Mouse (Mus musculus): ENCODE measurements around the gene Adcy1. TPM values are rescaled to one million over a fixed set of nuclear protein-coding genes. Genes with fewer than 3 reads are reported as not detected.

Gene Adcy1
- polyA plus RNA-seq, 1 experiment = 2.3 TPM

- WGBS = 89% methylated on average over 9 of the region's 9 CpGs
- H3K4me3 ChIP-seq (ENCODE audit: control insufficient read depth, insufficient read depth, low read length) = no peak overlapping the region
- H3K27me3 ChIP-seq (ENCODE audit: control insufficient read depth, insufficient read depth, low read length) = no peaks in the 10 kb centered on the region
- H3K4me1 ChIP-seq (replicated peaks; ENCODE audit: control insufficient read depth, insufficient read depth, low read length) = no peaks in the 10 kb centered on the region
- no peak for TF ChIP-seq CTCF (IDR thresholded peaks at IDR 0.05; ENCODE audit: borderline replicate concordance, control insufficient read depth, extremely low read depth, insufficient read depth, low read length, poor library complexity)
- no peak for TF ChIP-seq POLR2A (IDR thresholded peaks at IDR 0.05; ENCODE audit: control insufficient read depth, extremely low read depth, insufficient read depth, low read length, poor library complexity)
- no peaks in the 10 kb centered on the region for H3K36me3 ChIP-seq (ENCODE audit: control insufficient read depth, insufficient read depth, low read length)
- no peak overlapping the region for H3K27ac ChIP-seq (ENCODE audit: control insufficient read depth, insufficient read depth, low read length)
- no peak for DNase-seq
Observed at GRCm38 (mm10) chr11:7114312-7114711, 51.0 kb downstream of the Adcy1 start.

GRCm38 (mm10) chr11:7116647-7117046 lies 53.4 kb downstream of the Adcy1 start:
- H3K27ac ChIP-seq (ENCODE audit: control insufficient read depth, insufficient read depth, low read length) = no peak overlapping the region
- no peaks in the 10 kb centered on the region for H3K27me3 ChIP-seq (ENCODE audit: control insufficient read depth, insufficient read depth, low read length)
- TF ChIP-seq CTCF (IDR thresholded peaks at IDR 0.05; ENCODE audit: borderline replicate concordance, control insufficient read depth, extremely low read depth, insufficient read depth, low read length, poor library complexity) (no peak), POLR2A (IDR thresholded peaks at IDR 0.05; ENCODE audit: control insufficient read depth, extremely low read depth, insufficient read depth, low read length, poor library complexity) (no peak)
- H3K4me1 ChIP-seq (replicated peaks; ENCODE audit: control insufficient read depth, insufficient read depth, low read length) = no peaks in the 10 kb centered on the region
- H3K36me3 ChIP-seq (ENCODE audit: control insufficient read depth, insufficient read depth, low read length) = no peaks in the 10 kb centered on the region
- WGBS = 63% methylated on average over 2 of the region's 2 CpGs
- no peak for DNase-seq
- H3K4me3 ChIP-seq (ENCODE audit: control insufficient read depth, insufficient read depth, low read length) = no peak overlapping the region

- no peaks in the 10 kb centered on the region for H3K36me3 ChIP-seq (ENCODE audit: control insufficient read depth, insufficient read depth, low read length)
- no peak overlapping the region for H3K4me3 ChIP-seq (ENCODE audit: control insufficient read depth, insufficient read depth, low read length)
- no peaks in the 10 kb centered on the region for H3K27me3 ChIP-seq (ENCODE audit: control insufficient read depth, insufficient read depth, low read length)
- DNase-seq = no peak
- 87% methylated on average over 8 of the region's 8 CpGs for WGBS
- H3K4me1 ChIP-seq (replicated peaks; ENCODE audit: control insufficient read depth, insufficient read depth, low read length) = no peaks in the 10 kb centered on the region
- TF ChIP-seq CTCF (IDR thresholded peaks at IDR 0.05; ENCODE audit: borderline replicate concordance, control insufficient read depth, extremely low read depth, insufficient read depth, low read length, poor library complexity) (no peak), POLR2A (IDR thresholded peaks at IDR 0.05; ENCODE audit: control insufficient read depth, extremely low read depth, insufficient read depth, low read length, poor library complexity) (no peak)
- H3K27ac ChIP-seq (ENCODE audit: control insufficient read depth, insufficient read depth, low read length) = no peak overlapping the region
Observed at GRCm38 (mm10) chr11:7129319-7130051, 66.2 kb downstream of the Adcy1 start.

GRCm38 (mm10) chr11:7132736-7133387 lies 69.6 kb downstream of the Adcy1 start:
- DNase-seq = no peak
- no peak overlapping the region for H3K4me3 ChIP-seq (ENCODE audit: control insufficient read depth, insufficient read depth, low read length)
- no peaks in the 10 kb centered on the region for H3K4me1 ChIP-seq (replicated peaks; ENCODE audit: control insufficient read depth, insufficient read depth, low read length)
- WGBS = 91% methylated on average over 7 of the region's 7 CpGs
- H3K27me3 ChIP-seq (ENCODE audit: control insufficient read depth, insufficient read depth, low read length) = no peaks in the 10 kb centered on the region
- no peak overlapping the region for H3K27ac ChIP-seq (ENCODE audit: control insufficient read depth, insufficient read depth, low read length)
- no peak for TF ChIP-seq POLR2A (IDR thresholded peaks at IDR 0.05; ENCODE audit: control insufficient read depth, extremely low read depth, insufficient read depth, low read length, poor library complexity)
- no peaks in the 10 kb centered on the region for H3K36me3 ChIP-seq (ENCODE audit: control insufficient read depth, insufficient read depth, low read length)

GRCm38 (mm10) chr11:7133736-7134135 lies 70.4 kb downstream of the Adcy1 start:
- 98% methylated on average over 5 of the region's 5 CpGs for WGBS
- Histone ChIP-seq H3K27me3 (ENCODE audit: control insufficient read depth, insufficient read depth, low read length) (no peaks in the 10 kb centered on the region), H3K4me1 (replicated peaks; ENCODE audit: control insufficient read depth, insufficient read depth, low read length) (no peaks in the 10 kb centered on the region), H3K36me3 (ENCODE audit: control insufficient read depth, insufficient read depth, low read length) (no peaks in the 10 kb centered on the region), H3K4me3 (ENCODE audit: control insufficient read depth, insufficient read depth, low read length) (no peak overlapping the region), H3K27ac (ENCODE audit: control insufficient read depth, insufficient read depth, low read length) (no peak overlapping the region)
- DNase-seq = no peak
- TF ChIP-seq POLR2A (IDR thresholded peaks at IDR 0.05; ENCODE audit: control insufficient read depth, extremely low read depth, insufficient read depth, low read length, poor library complexity) (no peak), CTCF (IDR thresholded peaks at IDR 0.05; ENCODE audit: borderline replicate concordance, control insufficient read depth, extremely low read depth, insufficient read depth, low read length, poor library complexity) (no peak)

- H3K36me3 ChIP-seq (ENCODE audit: control insufficient read depth, insufficient read depth, low read length) = no peaks in the 10 kb centered on the region
- no peak overlapping the region for H3K27ac ChIP-seq (ENCODE audit: control insufficient read depth, insufficient read depth, low read length)
- WGBS = 83% methylated on average over 5 of the region's 5 CpGs
- TF ChIP-seq CTCF (IDR thresholded peaks at IDR 0.05; ENCODE audit: borderline replicate concordance, control insufficient read depth, extremely low read depth, insufficient read depth, low read length, poor library complexity) = no peak
- TF ChIP-seq POLR2A (IDR thresholded peaks at IDR 0.05; ENCODE audit: control insufficient read depth, extremely low read depth, insufficient read depth, low read length, poor library complexity) = no peak
- H3K4me3 ChIP-seq (ENCODE audit: control insufficient read depth, insufficient read depth, low read length) = no peak overlapping the region
- H3K4me1 ChIP-seq (replicated peaks; ENCODE audit: control insufficient read depth, insufficient read depth, low read length) = no peaks in the 10 kb centered on the region
- DNase-seq = no peak
- no peaks in the 10 kb centered on the region for H3K27me3 ChIP-seq (ENCODE audit: control insufficient read depth, insufficient read depth, low read length)
Observed at GRCm38 (mm10) chr11:7134319-7134718, 71.0 kb downstream of the Adcy1 start.

Measured in thymus, adult 2 months (tissue).